Mouse (Mus musculus) embryonic facial prominence, embryonic 11.5 days (tissue): ENCODE data around the gene Rab1a. TPM values are rescaled to one million over a fixed set of nuclear protein-coding genes. Genes with fewer than 3 reads are reported as not detected.

ENCODE experiments used
- ATAC-seq: fragments of 200-750 bp; cut with Nextera tagmentation; replicated peaks from 2 replicates; pipeline ENCODE4 v1.8.0; 2017; ENCODE audit warnings: low read depth; ENCODE audit not compliant: insufficient number of reproducible peaks, low FRiP score, low TSS enrichment
- DNase-seq: peaks from one replicate; pipeline ENCODE4 v3.0.0-alpha.2; 2015; ENCODE audit warnings: low spot score
- H3K27ac ChIP-seq: fragments of 300-500 bp; sonication (generic); replicated peaks from 2 replicates; pipeline ENCODE4 v1.5.1; 2014; ENCODE audit warnings: mild to moderate bottlenecking, low read depth, low read length, control low read depth
- H3K27me3 ChIP-seq: fragments of 300-500 bp; sonication (generic); 2 replicates; pipeline ENCODE4 v1.6.1; 2014; ENCODE audit warnings: mild to moderate bottlenecking, low read length, moderate library complexity, mixed read lengths; ENCODE audit not compliant: control insufficient read depth, insufficient read depth
- H3K36me3 ChIP-seq: fragments of 300-500 bp; sonication (generic); replicated peaks from 2 replicates; pipeline ENCODE4 v1.6.1; 2014; ENCODE audit warnings: low read depth, mild to moderate bottlenecking, low read length, moderate library complexity, mixed read lengths; ENCODE audit not compliant: control insufficient read depth, insufficient read depth
- H3K4me1 ChIP-seq: fragments of 300-500 bp; sonication (generic); 2 replicates; pipeline ENCODE4 v1.6.1; 2014; ENCODE audit warnings: low read length, mixed read lengths; ENCODE audit not compliant: control insufficient read depth, insufficient read depth
- H3K4me2 ChIP-seq: fragments of 300-500 bp; sonication (generic); 2 replicates; pipeline ENCODE4 v1.6.1; 2014; ENCODE audit warnings: low read depth, mild to moderate bottlenecking, control low read depth, low read length, moderate library complexity
- H3K4me3 ChIP-seq: fragments of 300-500 bp; sonication (generic); 2 replicates; pipeline ENCODE4 v1.5.1; 2014; ENCODE audit warnings: low read depth, low read length, control low read depth
- H3K9ac ChIP-seq: fragments of 300-500 bp; sonication (generic); replicated peaks from 2 replicates; pipeline ENCODE4 v1.6.1; 2014; ENCODE audit warnings: mild to moderate bottlenecking, control low read depth, low read length
- H3K9me3 ChIP-seq: fragments of 300-500 bp; sonication (generic); replicated peaks from 2 replicates; pipeline ENCODE4 v1.6.1; 2016; ENCODE audit warnings: mild to moderate bottlenecking, low read length, inconsistent platforms, mixed read lengths; ENCODE audit not compliant: control insufficient read depth
- WGBS: fragments of 180-500 bp; shearing (Covaris S2); extraction: QIAGEN DNeasy Blood & Tissue Kit; methylation state at CpG from one replicate; pipeline ENCODE4 v1.1.7; 2014; 5-methylcytosine and 5-hydroxymethylcytosine counted together
- polyA plus RNA-seq: library from polyadenylated mRNA; unstranded; fragments of >200 nt; fragmentation: Nextera tagmentation; extraction: Ambion mirVana; gene quantifications from 2 replicates; pipeline ENCODE4 v1.2.1, GENCODE M21; 2014

Rab1a gene
- polyA plus RNA-seq, 1 experiment from 2014 or later, result 251 TPM

DNA sequence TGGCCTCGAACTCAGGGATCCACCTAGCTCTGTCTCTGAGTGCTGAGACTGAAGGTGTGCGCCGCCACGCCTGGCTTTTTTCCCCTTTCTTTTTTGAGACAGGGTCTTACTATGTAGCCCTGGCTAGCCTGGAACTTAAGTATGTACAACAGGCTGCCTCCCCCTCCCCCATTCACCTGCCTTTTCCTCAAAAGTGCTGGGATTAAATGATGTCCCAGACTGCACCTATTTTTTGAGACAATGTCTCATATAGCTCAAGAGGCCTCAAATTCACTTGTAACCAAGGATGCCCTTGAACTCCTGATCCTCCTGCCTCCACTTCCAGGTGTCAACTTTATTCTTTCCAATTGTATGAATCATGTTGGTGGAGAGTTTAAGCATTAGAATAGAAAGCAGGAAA, 24.7 kb downstream of the Rab1a start:
- Histone ChIP-seq H3K4me3 (no peak overlapping the region), H3K27me3 (no peaks in the 10 kb centered on the region), H3K4me1 (no peaks in the 10 kb centered on the region), H3K9me3 (no peaks in the 10 kb centered on the region), H3K4me2 (no peak overlapping the region), H3K27ac (no peak overlapping the region), H3K9ac (no peak overlapping the region), H3K36me3 (peaks cover 8% of the 10 kb centered on the region)
- WGBS, result 91% methylated on average over 4 of the region's 4 CpGs
- no peak for ATAC-seq
- DNase-seq, result no peak

DNA sequence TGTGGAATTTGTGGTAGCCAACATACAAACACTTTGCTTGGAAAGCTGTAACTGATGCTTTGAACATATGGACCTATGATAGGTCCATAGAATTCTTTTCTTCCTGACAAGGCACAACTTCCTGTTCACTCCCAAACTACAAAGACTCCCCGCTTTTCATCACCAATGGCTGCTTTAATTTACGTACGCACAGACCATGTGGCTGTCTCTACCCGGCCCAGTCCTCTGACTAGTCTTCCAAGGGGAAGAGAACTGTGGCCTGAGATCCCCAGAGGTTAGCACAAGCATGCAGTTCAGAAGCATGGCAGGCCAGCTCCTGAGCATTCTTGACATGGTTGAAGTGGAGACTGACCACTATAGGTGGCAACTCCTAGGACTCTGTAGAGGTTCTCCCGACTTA, 27.4 kb downstream of the Rab1a start:
- H3K9me3 ChIP-seq, result no peaks in the 10 kb centered on the region
- no peak overlapping the region for H3K9ac ChIP-seq
- 84% methylated on average over 5 of the region's 5 CpGs for WGBS
- ATAC-seq (no peak), DNase-seq (no peak)
- no peak overlapping the region for H3K4me2 ChIP-seq
- no peak overlapping the region for H3K27ac ChIP-seq
- H3K27me3 ChIP-seq, result no peaks in the 10 kb centered on the region
- H3K4me1 ChIP-seq, result no peaks in the 10 kb centered on the region
- H3K4me3 ChIP-seq, result no peak overlapping the region
- H3K36me3 ChIP-seq, result peaks cover 6% of the 10 kb centered on the region

DNA sequence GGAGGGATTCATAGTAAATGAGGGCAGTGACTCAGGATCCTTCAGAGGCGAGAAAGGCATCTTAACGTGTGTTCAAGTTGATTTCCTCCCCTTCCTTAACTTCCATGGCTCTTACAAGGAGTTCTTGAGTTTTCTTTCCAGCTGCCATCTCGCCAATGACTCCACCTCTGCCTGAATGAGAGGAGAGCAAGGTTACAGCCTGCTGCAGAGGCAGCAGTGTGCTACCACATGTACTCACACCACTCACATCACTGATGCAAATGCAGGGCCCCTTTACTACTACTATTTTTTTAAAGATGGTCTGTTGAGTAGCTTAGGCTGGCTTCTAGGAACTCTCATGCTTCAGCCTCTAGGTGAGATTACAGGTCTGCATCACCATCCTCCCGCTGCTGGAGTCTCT, 28.1 kb downstream of the Rab1a start:
- Histone ChIP-seq H3K27ac (no peak overlapping the region), H3K4me2 (no peak overlapping the region), H3K4me3 (no peak overlapping the region), H3K4me1 (no peaks in the 10 kb centered on the region), H3K9ac (no peak overlapping the region), H3K36me3 (peaks cover 6% of the 10 kb centered on the region), H3K27me3 (no peaks in the 10 kb centered on the region), H3K9me3 (no peaks in the 10 kb centered on the region)
- ATAC-seq (no peak), DNase-seq (no peak)
- 85% methylated on average over 4 of the region's 4 CpGs for WGBS

DNA sequence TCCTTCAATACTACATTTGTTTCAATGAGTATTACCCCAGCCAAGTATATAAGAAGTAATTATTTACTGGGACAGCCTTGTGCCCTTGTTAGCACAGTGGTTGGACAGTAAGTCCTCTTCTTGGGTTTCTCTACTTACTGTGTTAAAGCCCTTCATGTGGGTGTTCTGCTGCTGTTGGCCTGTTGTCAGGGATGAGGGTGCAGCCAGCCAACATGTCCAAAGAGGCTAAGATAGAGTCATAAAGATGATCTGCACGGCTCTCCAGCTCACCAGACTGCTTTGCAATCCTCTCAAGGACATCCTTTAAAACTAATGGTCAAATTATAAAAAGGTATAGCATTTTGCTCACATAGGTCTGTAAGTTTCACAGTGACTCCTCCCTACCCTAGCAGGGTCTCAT, 29.1 kb downstream of the Rab1a start:
- Histone ChIP-seq H3K4me2 (no peak overlapping the region), H3K4me3 (no peak overlapping the region), H3K27ac (no peak overlapping the region), H3K36me3 (peaks cover 6% of the 10 kb centered on the region), H3K4me1 (no peaks in the 10 kb centered on the region), H3K27me3 (no peaks in the 10 kb centered on the region), H3K9ac (no peak overlapping the region), H3K9me3 (no peaks in the 10 kb centered on the region)
- WGBS, result 87% methylated on average over 1 of the region's 1 CpGs
- no peak for ATAC-seq
- no peak for DNase-seq

DNA sequence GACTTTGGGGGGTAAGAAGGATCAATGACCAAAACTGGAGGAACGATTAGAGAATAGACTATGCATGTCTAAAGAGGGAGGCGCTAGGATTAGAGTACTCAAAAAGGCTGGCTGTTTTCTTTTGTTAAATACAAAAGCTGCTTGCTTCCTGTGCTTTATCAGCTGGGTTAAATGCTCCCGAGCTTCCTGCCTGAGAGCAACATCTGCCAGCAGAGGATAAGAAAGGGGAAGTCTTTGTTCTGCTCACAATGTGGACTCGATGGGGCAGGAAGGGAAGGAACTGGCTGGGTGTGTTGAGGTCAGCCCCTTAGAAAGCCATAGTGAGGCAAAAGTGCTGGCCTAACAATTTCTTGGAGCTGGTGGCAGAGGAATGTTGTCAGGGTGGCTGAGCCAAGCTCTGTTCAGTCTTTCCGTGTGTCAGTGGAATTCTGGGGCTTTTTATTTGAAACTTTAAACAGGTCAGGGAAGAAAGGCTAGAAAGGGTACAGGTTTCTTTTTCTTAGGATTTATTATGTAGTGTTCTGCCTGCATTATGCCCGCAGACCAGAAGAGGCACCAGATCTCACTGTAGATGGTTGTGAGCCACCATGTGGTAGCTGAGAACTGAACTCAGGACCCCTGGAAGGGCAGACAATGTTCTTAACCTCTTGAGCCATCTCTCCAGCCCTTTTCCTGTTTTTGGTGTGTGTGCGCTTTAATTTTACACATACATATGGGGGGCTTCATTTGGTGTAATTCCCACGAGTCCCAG, 30.1 kb downstream of the Rab1a start:
- 0 out of 2 replicates have a peak, but pooled peaks have one; percentile 27 for ATAC-seq
- no peak overlapping the region for H3K27ac ChIP-seq
- 52% methylated on average over 8 of the region's 8 CpGs for WGBS

DNA sequence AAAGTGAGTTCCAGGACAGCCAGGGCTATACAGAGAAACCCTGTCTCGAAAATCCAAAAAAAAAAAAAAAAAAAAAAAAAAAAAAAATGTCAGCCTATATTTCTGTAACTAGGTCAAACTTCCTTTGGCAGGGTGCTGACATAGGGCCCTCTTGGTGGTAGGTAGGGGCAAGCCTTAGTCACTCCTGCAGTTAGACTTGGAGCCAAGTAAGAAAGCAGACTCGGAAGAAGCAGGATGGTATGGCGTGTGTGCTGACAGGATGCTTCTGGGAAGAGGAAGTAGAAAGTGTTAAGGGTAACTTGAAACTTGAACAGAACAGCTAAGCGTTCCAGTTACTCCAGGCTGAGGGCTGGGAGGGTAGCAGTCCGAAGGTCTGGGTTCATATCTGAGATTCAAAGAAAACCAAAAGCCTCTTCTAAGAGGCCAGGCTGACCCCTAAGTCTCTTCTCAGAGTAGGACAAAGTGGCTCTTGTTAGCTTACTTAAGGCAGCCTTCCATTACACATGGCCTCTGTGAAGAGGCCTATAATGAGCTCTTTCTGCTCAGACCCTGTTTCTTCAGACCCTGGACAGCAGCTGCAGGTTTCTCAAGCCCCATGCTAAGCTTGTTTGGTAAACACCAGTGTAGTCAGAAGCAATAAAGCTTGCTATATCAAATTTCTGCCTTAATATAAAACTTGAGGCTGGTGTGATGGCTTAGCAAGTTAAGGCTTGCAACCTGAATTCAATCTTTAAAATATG, 31.0 kb downstream of the Rab1a start:
- Histone ChIP-seq H3K27ac (no peak overlapping the region), H3K4me1 (no peaks in the 10 kb centered on the region), H3K36me3 (peaks cover 5% of the 10 kb centered on the region), H3K9me3 (no peaks in the 10 kb centered on the region), H3K9ac (no peak overlapping the region), H3K4me2 (no peak overlapping the region), H3K27me3 (no peaks in the 10 kb centered on the region), H3K4me3 (no peak overlapping the region)
- 61% methylated on average over 5 of the region's 5 CpGs for WGBS
- DNase-seq (no peak), ATAC-seq (no peak)

More for the DNA sequence above, 30.1 kb downstream of the Rab1a start:
- H3K4me3 ChIP-seq, result no peak overlapping the region
- no peaks in the 10 kb centered on the region for H3K27me3 ChIP-seq
- peak; percentile 36 for DNase-seq
- H3K36me3 ChIP-seq, result peaks cover 5% of the 10 kb centered on the region
- no peak overlapping the region for H3K9ac ChIP-seq
- no peak overlapping the region for H3K4me2 ChIP-seq
- H3K9me3 ChIP-seq, result no peaks in the 10 kb centered on the region
- H3K4me1 ChIP-seq, result no peaks in the 10 kb centered on the region

DNA sequence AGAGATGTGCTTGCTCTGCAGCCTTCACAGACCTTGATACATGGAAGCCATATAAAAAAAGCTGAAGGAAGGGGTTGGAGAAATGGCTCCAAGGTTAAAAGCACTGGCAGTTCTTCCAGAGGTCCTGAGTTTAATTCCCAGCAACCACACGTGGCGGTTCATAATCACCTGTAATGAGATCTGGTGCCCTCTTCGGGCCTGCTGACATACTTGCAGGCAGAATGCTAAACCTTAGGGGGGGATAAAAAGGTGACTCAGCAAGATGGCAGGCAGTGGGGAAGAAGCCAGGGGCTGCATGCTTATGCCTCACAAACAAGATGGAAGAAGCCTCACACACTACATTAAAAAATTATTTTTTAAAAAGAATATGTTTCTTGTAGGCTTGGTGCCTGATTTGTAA, 33.0 kb downstream of the Rab1a start:
- ATAC-seq, result no peak
- WGBS, result 70% methylated on average over 3 of the region's 3 CpGs
- H3K36me3 ChIP-seq, result peaks cover 12% of the 10 kb centered on the region

DNA sequence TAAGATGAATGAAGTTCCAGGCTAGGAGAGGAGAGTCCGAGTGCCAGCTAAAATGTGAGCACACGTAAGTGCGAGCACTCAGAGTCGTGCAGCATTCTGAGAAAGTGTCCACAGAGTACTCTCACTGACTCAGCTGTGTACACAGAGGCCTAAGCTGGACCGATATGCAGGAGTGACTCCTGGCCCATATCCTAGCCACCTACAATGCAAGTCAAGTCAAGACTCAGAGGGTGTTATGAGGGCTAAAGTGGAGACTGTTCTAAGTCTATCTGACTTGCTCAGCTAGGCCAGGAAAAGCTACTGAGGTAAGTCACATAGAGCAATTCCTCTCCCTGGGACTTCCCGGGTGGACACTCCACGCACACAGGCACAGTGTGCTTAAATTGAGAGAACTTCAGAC, 35.8 kb downstream of the Rab1a start:
- peaks cover 25% of the 10 kb centered on the region for H3K36me3 ChIP-seq
- ATAC-seq, result no peak
- H3K27me3 ChIP-seq, result no peaks in the 10 kb centered on the region
- H3K4me1 ChIP-seq, result no peaks in the 10 kb centered on the region
- H3K9me3 ChIP-seq, result no peaks in the 10 kb centered on the region
- DNase-seq, result no peak
- no peak overlapping the region for H3K4me3 ChIP-seq
- H3K9ac ChIP-seq, result no peak overlapping the region
- no peak overlapping the region for H3K27ac ChIP-seq
- 95% methylated on average over 7 of the region's 7 CpGs for WGBS
- H3K4me2 ChIP-seq, result no peak overlapping the region

More for the DNA sequence above, 33.0 kb downstream of the Rab1a start:
- no peak overlapping the region for H3K27ac ChIP-seq
- no peaks in the 10 kb centered on the region for H3K27me3 ChIP-seq
- H3K9ac ChIP-seq, result no peak overlapping the region
- no peak for DNase-seq
- H3K9me3 ChIP-seq, result no peaks in the 10 kb centered on the region
- H3K4me2 ChIP-seq, result no peak overlapping the region
- H3K4me1 ChIP-seq, result no peaks in the 10 kb centered on the region
- H3K4me3 ChIP-seq, result no peak overlapping the region
